Comparison of ENCODE assay signal across 9 mouse cellular contexts in the genomic region with DNA sequence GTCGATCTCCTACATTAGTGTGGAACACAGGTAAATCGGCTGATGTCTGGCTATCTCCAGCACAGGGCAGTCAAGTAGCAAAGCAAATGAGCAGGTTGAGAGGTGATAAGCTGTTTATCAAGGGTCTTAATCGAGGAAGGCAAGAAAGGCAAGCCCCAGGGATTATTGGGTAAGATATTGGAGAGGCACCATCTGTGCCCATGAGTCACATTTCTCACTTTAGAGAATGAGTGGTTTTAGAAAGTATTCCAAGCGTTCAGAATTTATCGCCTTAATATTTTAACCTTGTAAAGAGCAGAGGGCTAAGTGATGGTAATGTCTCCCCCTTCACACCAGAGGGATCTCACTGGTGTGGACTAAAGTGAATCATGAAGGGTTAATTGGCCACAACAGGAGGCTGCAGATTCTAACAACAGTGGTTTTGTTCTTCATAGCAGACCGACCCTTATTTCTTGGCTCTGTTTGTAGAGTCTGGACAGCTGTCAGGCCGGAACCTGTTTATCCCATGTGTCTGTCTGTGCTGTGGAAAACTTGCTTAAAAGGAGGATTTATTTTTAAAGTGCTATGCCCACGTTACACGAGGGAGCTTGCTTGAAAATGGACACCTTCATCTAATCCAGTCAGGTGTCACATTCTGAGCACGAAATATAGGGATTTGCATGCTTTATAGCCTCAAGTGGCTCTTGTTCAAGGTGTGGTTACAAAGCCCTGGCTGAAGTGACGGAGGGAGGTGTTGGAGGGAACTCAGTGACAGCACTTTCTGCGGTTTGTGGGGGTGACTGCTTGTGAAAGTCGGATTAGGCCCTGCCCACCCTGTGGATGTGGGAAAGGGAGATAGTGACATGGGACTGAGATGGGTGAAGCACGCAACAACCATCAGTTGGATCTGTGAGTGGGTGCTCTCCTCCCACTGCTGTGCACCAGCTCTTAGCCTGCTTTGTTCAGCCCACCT. TPM values are rescaled to one million over a fixed set of nuclear protein-coding genes. Genes with fewer than 3 reads are reported as not detected.
A peak's percentile ranks its signal among the peaks of the same experiment; 100 is the strongest.
DNase-seq lines count a peak whose midpoint lies in the region; ATAC-seq lines count a peak whose summit lies in the region.
"Had no signal": no experiment of that assay in that cellular context is flagged by ENCODE, and none has a peak within 500 bp of the region (broad histone marks: within the 10 kb centered on the region; RNA-seq: fewer than 3 reads in every experiment).

No protein-coding gene starts in this region.

- H3K4me3 ChIP-seq in brown adipose tissue, adult 24 weeks (ENCODE audit: insufficient read depth, low read depth, low read length) = no peak overlapping the region
- no peak overlapping the region for H3K4me3 ChIP-seq in hindbrain, embryonic 14.5 days (replicated peaks; ENCODE audit: low read length)
- H3K4me3 ChIP-seq in midbrain, embryonic 16.5 days (ENCODE audit: low read depth, low read length) = no peak overlapping the region
- no peak overlapping the region for H3K4me3 ChIP-seq in kidney, embryonic 14.5 days (ENCODE audit: low read length)
- H3K4me3 ChIP-seq: limb, embryonic 15.5 days had no signal

- H3K27me3 ChIP-seq in hindbrain, embryonic 14.5 days (ENCODE audit: control insufficient read depth, insufficient read depth, low read length) = no peaks in the 10 kb centered on the region
- H3K27me3 ChIP-seq in midbrain, embryonic 16.5 days (ENCODE audit: control insufficient read depth, insufficient read depth, low read depth, low read length) = no peaks in the 10 kb centered on the region
- no peaks in the 10 kb centered on the region for H3K27me3 ChIP-seq in kidney, embryonic 14.5 days (ENCODE audit: control insufficient read depth, insufficient read depth, low read length)
- H3K27me3 ChIP-seq: limb, embryonic 15.5 days had no signal

- no peak overlapping the region for H3K4me2 ChIP-seq in hindbrain, embryonic 14.5 days (replicated peaks)
- no peak overlapping the region for H3K4me2 ChIP-seq in midbrain, embryonic 16.5 days (ENCODE audit: low read length)
- H3K4me2 ChIP-seq in kidney, embryonic 14.5 days (replicated peaks; ENCODE audit: low read depth, low read length) = no peak overlapping the region
- H3K4me2 ChIP-seq: limb, embryonic 15.5 days had no signal

- 66% methylated on average over 14 of the region's 14 CpGs for WGBS in hindbrain, embryonic 14.5 days
- WGBS in midbrain, embryonic 16.5 days = 57% methylated on average over 14 of the region's 14 CpGs
- 61% methylated on average over 14 of the region's 14 CpGs for WGBS in kidney, embryonic 14.5 days

- H3K36me3 ChIP-seq in hindbrain, embryonic 14.5 days (replicated peaks; ENCODE audit: control insufficient read depth, insufficient read depth) = no peaks in the 10 kb centered on the region
- 0 out of 2 replicates have a peak, but pooled peaks cover 2% of the 10 kb centered on the region for H3K36me3 ChIP-seq in midbrain, embryonic 16.5 days (ENCODE audit: control insufficient read depth, insufficient read depth, low read length)
- no peaks in the 10 kb centered on the region for H3K36me3 ChIP-seq in kidney, embryonic 14.5 days (ENCODE audit: control insufficient read depth, insufficient read depth, low read length)
- H3K36me3 ChIP-seq: limb, embryonic 15.5 days had no signal

- no peak overlapping the region for H3K9ac ChIP-seq in hindbrain, embryonic 14.5 days
- H3K9ac ChIP-seq in midbrain, embryonic 16.5 days (ENCODE audit: low read depth, low read length) = no peak overlapping the region
- H3K9ac ChIP-seq in kidney, embryonic 14.5 days (ENCODE audit: low read depth, low read length) = no peak overlapping the region
- H3K9ac ChIP-seq: limb, embryonic 15.5 days had no signal

- no peaks in the 10 kb centered on the region for H3K9me3 ChIP-seq in hindbrain, embryonic 14.5 days (ENCODE audit: control insufficient read depth, low read length)
- no peaks in the 10 kb centered on the region for H3K9me3 ChIP-seq in midbrain, embryonic 16.5 days (replicated peaks; ENCODE audit: control insufficient read depth, low read length, poor library complexity, severe bottlenecking)
- H3K9me3 ChIP-seq in kidney, embryonic 14.5 days (ENCODE audit: control insufficient read depth, low read length) = no peaks in the 10 kb centered on the region
- H3K9me3 ChIP-seq: limb, embryonic 15.5 days had no signal

- peak; percentile 33 for DNase-seq in layer of hippocampus, adult 9-10 months (ENCODE audit: low spot score)
- no peak for DNase-seq in layer of hippocampus, adult 11-12 months (ENCODE audit: low spot score)
- no peak for DNase-seq in hindbrain, embryonic 14.5 days (ENCODE audit: low spot score)
- no peak for DNase-seq in adrenal gland, adult 2 months
- no peak for DNase-seq in kidney, adult 18-20 months

- H3K27ac ChIP-seq in brown adipose tissue, adult 24 weeks (replicated peaks; ENCODE audit: low read depth, low read length) = peak overlapping the region; percentile 28; the same call in 1 of the 2 replicates
- H3K27ac ChIP-seq in hindbrain, embryonic 14.5 days = no peak overlapping the region
- no peak overlapping the region for H3K27ac ChIP-seq in midbrain, embryonic 16.5 days (ENCODE audit: low read length)
- H3K27ac ChIP-seq in kidney, embryonic 14.5 days (ENCODE audit: low read depth, low read length) = no peak overlapping the region
- H3K27ac ChIP-seq: limb, embryonic 15.5 days had no signal

- ATAC-seq in hindbrain, embryonic 14.5 days (ENCODE audit: low FRiP score) = peak; percentile 43; the same call in 1 of the 2 replicates
- ATAC-seq in midbrain, embryonic 16.5 days = peak; percentile 32; the same call in 1 of the 2 replicates
- no peak for ATAC-seq in kidney, embryonic 14.5 days (ENCODE audit: low FRiP score, low TSS enrichment)

- peaks cover 9% of the 10 kb centered on the region for H3K4me1 ChIP-seq in brown adipose tissue, adult 24 weeks (ENCODE audit: control insufficient read depth, insufficient read depth, insufficient read length, low read length)
- 0 out of 2 replicates have a peak, but pooled peaks cover 4% of the 10 kb centered on the region for H3K4me1 ChIP-seq in hindbrain, embryonic 14.5 days (replicated peaks; ENCODE audit: control insufficient read depth, insufficient read depth, low read length)
- H3K4me1 ChIP-seq in midbrain, embryonic 16.5 days (ENCODE audit: control insufficient read depth, insufficient read depth, low read length) = no peaks in the 10 kb centered on the region
- H3K4me1 ChIP-seq in kidney, embryonic 14.5 days (ENCODE audit: control insufficient read depth, insufficient read depth, low read length) = peaks cover 6% of the 10 kb centered on the region; the same call in 1 of the 2 replicates

RNA-seq across cellular contexts. Expression of a gene that starts 11.8 kb away (rescaled TPM):
- polyA plus RNA-seq in brown adipose tissue, adult 24 weeks (2012; ENCODE audit: insufficient read depth, insufficient read length, missing spikeins) = 20.7 and 69.6 TPM in 2 replicates
- 59.6 and 64.9 TPM in 2 replicates for polyA plus RNA-seq in hindbrain, embryonic 14.5 days (2014; fragmentation: Nextera tagmentation; extraction: Ambion mirVana)
- polyA plus RNA-seq in midbrain, embryonic 16.5 days (2015; fragmentation: Nextera tagmentation; extraction: Ambion mirVana) = 53.2 and 56.2 TPM in 2 replicates
- 26.4 and 31.4 TPM in 2 replicates for polyA plus RNA-seq in kidney, embryonic 14.5 days (2014; fragmentation: Nextera tagmentation; extraction: Ambion mirVana)
- 100 to 1,000 TPM; 137 to 188 TPM for total RNA-seq in adrenal gland, adult 2 months (2021)
- polyA plus RNA-seq in adrenal gland, adult 2 months (2012; rRNA removed) = 149 and 235 TPM in 2 replicates
